Mouse (Mus musculus) central nervous system, embryonic 14 days (tissue): ENCODE results near the gene Icosl. TPM values are rescaled to one million over a fixed set of nuclear protein-coding genes. Genes with fewer than 3 reads are reported as not detected.

Experiments
- polyA plus RNA-seq: library from polyadenylated mRNA; depleted of rRNA; stranded (reverse); fragments of >200 nt; gene quantifications from 2 replicates; pipeline ENCODE4 v1.2.3, GENCODE M21; 2012; rRNA removed

Icosl gene
- polyA plus RNA-seq = 1.2 and 2.1 TPM in 2 replicates

DNA sequence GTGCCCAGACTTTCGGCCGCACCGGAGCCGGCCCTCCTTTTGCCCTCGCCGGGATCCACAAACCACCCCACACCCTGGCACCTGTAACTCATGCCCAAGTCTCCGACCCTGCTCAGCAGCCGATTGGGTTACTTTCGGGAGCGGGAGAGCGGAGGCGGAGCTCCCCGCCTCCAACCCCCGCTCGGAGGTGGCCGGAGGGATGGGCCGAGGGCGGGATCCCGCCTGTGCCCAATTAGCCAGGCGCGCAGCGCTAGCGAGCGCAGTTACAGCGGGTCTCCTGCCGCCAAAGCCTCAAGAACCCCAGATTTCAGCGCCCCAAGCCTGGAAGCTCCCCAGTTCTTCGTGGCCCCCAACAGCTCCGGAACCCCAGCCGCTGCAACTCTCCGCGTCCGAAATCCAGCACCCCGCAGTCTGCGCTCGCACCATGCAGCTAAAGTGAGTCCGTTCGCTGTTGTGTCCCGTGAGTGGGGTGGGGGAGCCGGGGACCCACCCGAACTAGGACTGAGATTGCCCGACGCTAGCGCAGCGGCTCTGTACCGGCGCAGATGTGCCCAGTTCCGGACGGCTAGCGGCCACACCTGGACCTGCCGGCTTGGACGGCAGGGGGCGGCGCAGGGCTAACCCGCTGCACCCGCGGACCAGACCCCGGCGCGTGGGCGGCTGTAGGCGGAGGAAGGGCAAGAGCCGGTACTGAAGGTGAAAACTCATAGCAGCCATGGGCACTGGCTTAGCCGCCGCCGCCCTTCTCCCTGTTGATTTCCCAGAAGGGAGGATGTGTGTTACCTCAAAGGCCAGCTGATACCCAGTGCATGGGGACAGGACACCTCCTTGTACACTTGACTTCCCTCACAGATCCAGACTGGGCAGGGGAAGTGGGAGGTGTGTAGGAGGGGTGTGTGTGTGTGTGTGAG, at the start of gene Icosl:
Icosl (plus strand) TSS at position 202 of the 911 bp plus-strand sequence.

DNA sequence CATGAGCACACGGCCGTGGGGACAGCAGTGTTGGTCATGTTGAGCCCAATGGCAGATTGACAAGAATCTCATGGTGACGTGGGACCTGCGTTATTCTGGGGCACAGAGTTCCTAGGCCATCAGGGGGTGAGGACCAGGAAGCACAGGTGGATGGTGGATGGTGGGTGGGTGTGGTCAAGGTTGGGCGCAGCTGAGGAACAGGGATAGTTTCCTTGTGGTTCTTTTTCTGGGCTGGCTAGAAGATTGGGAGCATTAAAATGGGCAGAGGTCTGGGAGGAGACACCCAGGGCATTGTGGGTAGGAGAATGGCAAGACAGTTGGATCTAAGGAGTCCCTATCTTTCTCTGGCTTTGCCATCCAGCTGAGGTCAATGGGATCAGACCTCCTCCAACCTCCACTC, 27.5 kb upstream of the Icosl start, which contains the start of gene Dnmt3l:
Dnmt3l (plus strand) TSS at position 301 of the 400 bp plus-strand sequence.

DNA sequence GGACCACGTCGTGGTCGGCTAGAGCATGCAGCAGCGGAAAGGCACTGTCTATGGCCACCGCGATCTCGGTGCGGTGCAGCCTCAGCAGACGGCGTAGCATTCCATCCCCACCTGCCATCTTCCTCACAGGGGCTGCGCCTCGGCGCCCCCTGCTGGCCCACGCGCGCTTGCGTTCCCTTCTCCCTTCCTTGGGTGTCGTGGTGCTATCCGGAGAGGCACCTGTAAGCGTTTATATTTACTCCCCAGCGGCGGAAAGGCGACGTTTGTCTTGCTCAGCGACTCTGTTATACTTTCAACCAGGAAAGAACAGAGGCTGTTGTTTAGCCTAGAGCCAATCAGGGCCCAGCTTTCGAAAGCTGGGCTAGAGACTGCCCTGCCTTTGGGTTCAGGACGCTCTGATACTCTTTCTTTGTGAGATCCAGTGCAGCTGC, 25.7 kb upstream of the Icosl start, which contains the start of gene Aire:
Aire (minus strand) TSS at position 205 of the 431 bp plus-strand sequence.

Other genes starting within 250 kb of the Icosl start
- gene Krtap10-4, start 242.2 kb upstream of the Icosl start, polyA plus RNA-seq = not detected in 2 replicates
- not detected in 2 replicates for gene Krtap10-10, start 233.4 kb upstream of the Icosl start, polyA plus RNA-seq
- not detected in 2 replicates for gene Gm36176, start 222.5 kb upstream of the Icosl start, polyA plus RNA-seq
- gene Gm10318, start 216.4 kb upstream of the Icosl start, polyA plus RNA-seq = not detected in 2 replicates
- gene Gm3285, start 207.3 kb upstream of the Icosl start, polyA plus RNA-seq = not detected in 2 replicates
- 7.8 and 8.8 TPM in 2 replicates for gene Lrrc3, start 166.8 kb upstream of the Icosl start, polyA plus RNA-seq
- gene Trpm2, start 98.7 kb upstream of the Icosl start, polyA plus RNA-seq = 5.5 and 5.7 TPM in 2 replicates
- 56.4 and 61.4 TPM in 2 replicates for gene 1810043G02Rik, start 90.8 kb upstream of the Icosl start, polyA plus RNA-seq
- gene Pfkl, start 59.2 kb upstream of the Icosl start, polyA plus RNA-seq = 127 and 130 TPM in 2 replicates
- 0.10 TPM in 1 of 2 replicates, not detected in the other for gene Dnmt3l, start 27.4 kb upstream of the Icosl start, polyA plus RNA-seq
- 0.57 and 0.96 TPM in 2 replicates for gene Aire, start 25.7 kb upstream of the Icosl start, polyA plus RNA-seq
- 69.8 and 72.3 TPM in 2 replicates for gene D10Jhu81e, start 100.5 kb downstream of the Icosl start, polyA plus RNA-seq
- 16.0 and 17.4 TPM in 2 replicates for gene Pwp2, start 115.8 kb downstream of the Icosl start, polyA plus RNA-seq
- 46.6 and 51.6 TPM in 2 replicates for gene Trappc10, start 175.3 kb downstream of the Icosl start, polyA plus RNA-seq